26 mouse cellular contexts compared by ENCODE assay signal in the genomic region with DNA sequence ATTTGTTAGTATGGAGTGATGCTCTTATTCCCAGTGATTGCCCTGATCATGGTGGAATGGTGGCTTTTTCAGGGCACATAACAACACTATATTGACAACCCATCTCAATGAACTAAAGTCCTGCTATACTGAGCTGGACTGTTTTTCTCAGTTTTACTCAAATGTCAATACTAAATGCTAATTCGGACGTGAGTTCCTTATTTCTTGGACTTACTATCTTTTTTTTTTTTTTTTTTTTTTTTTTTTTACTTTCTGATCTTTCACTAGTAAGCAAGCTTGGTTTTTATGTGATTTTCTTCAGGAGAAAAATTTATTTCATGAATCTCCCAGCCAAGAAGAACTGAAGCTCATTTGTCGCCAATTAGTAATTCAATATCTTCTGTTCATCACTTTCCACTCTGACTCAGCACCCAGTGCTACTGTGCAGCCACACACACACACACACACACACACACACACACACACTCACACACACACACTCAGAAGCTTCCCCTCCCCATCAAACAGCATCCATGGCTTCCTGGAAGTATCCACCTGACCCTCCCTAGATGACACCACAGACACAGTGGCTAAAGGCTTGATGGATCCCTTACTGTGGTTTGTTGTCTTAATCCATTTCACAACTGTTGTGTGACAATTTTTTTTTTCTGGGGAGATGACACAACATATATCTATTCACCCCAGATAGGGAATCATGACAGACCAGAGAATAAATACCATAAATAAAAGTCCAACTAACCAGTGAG.
A peak's percentile ranks its signal among the peaks of the same experiment; 100 is the strongest.
DNase-seq lines count a peak whose midpoint lies in the region; ATAC-seq and TF ChIP-seq lines count a peak whose summit lies in the region.
"Had no signal": no experiment of that assay in that cellular context is flagged by ENCODE, and none has a peak within 500 bp of the region (broad histone marks: within the 10 kb centered on the region; RNA-seq: fewer than 3 reads in every experiment).

No protein-coding gene starts in this region.

- no peaks in the 10 kb centered on the region for H3K79me3 ChIP-seq in C2C12 (ENCODE audit: low read depth)

- DNase-seq in Patski (ENCODE audit: low read depth, low spot score) = no peak
- DNase-seq in gastrocnemius, postnatal 36 days = no peak
- DNase-seq in thymus, adult 18-20 months = no peak
- no peak for DNase-seq in retina, postnatal 1 day
- DNase-seq: adrenal gland, adult 2 months; adrenal gland, postnatal 14 days; B cell, adult 2 months; cerebellum, adult 11 months; cerebellum, adult 2 months; cerebellum, adult 9-11 months; cerebellum, postnatal 25 days; forebrain, postnatal 0 days; gastrocnemius, adult 2 months; gastrocnemius, postnatal 14 days; heart, adult 2 months; heart, postnatal 14 days had no signal

- H3K4me2 ChIP-seq in myocyte (ENCODE audit: low read depth) = no peak overlapping the region
- H3K4me2 ChIP-seq: embryonic facial prominence, embryonic 12.5 days; embryonic facial prominence, embryonic 15.5 days; heart, embryonic 13.5 days; hindbrain, embryonic 12.5 days; hindbrain, embryonic 15.5 days had no signal

- TF ChIP-seq POLR2A in myocyte (IDR thresholded peaks at IDR 0.05; ENCODE audit: insufficient read length, low read depth) = no peak

- peak; percentile 56 for ATAC-seq in Patski
- ATAC-seq: CD4-positive, CD25-positive, alpha-beta regulatory T cell, adult 4 months; forebrain, embryonic 14.5 days; forebrain, postnatal 0 days had no signal

- CTCF ChIA-PET in Patski (lab: Charles Lee) = interaction anchor here (0.6 to 1.7 kb wide), 5 partner anchors 9 to 517 kb away, joined by 3 to 5 read pairs (median 4); no protein-coding TSS in a partner anchor

- no peak overlapping the region for H3K4me3 ChIP-seq in C2C12 (ENCODE audit: insufficient read depth, poor library complexity, severe bottlenecking)
- no peak overlapping the region for H3K4me3 ChIP-seq in myocyte
- H3K4me3 ChIP-seq: embryonic facial prominence, embryonic 12.5 days; embryonic facial prominence, embryonic 15.5 days; gastrocnemius, adult 2 months; heart, adult 2 months; heart, embryonic 10.5 days; heart, embryonic 13.5 days; hindbrain, embryonic 12.5 days; hindbrain, embryonic 15.5 days had no signal

- H3K79me2 ChIP-seq in C2C12 (ENCODE audit: control insufficient read depth, insufficient read depth) (no peaks in the 10 kb centered on the region), myocyte (ENCODE audit: control insufficient read depth, insufficient read depth) (no peaks in the 10 kb centered on the region)

- H3ac ChIP-seq in C2C12 (ENCODE audit: control insufficient read depth, insufficient read length, low read depth) (no peak overlapping the region), myocyte (ENCODE audit: control insufficient read depth, insufficient read length) (no peak overlapping the region)

- TF ChIP-seq CTCF in C2C12 (IDR thresholded peaks at IDR 0.05; ENCODE audit: control insufficient read depth, insufficient read depth, insufficient read length) = no peak
- no peak for TF ChIP-seq CTCF in Patski (IDR thresholded peaks at IDR 0.05)

- POLR2A ChIA-PET in Patski (lab: Charles Lee) = interaction anchor here (0.6 kb wide), 1 partner anchor 9 kb away, joined by 4 read pairs; no protein-coding TSS in a partner anchor

- H3K27me3 ChIP-seq in C2C12 (ENCODE audit: control insufficient read depth, insufficient read depth, insufficient read length) (no peaks in the 10 kb centered on the region), Patski (no peaks in the 10 kb centered on the region), myocyte (ENCODE audit: control insufficient read depth, insufficient read depth, insufficient read length) (no peaks in the 10 kb centered on the region)
- H3K27me3 ChIP-seq: embryonic facial prominence, embryonic 12.5 days; embryonic facial prominence, embryonic 15.5 days; heart, embryonic 13.5 days; hindbrain, embryonic 12.5 days; hindbrain, embryonic 15.5 days had no signal

- intact Hi-C loops in gastrocnemius, postnatal 36 days (cut with DNase I) = no loop called here

- in situ Hi-C loops in Patski (cut with MboI; ENCODE audit: low pct_unique_long_range_greater_than_20kb) = no loop called here

- H3K36me3 ChIP-seq in C2C12 (ENCODE audit: control insufficient read depth, insufficient read depth) (no peaks in the 10 kb centered on the region), myocyte (ENCODE audit: control insufficient read depth, insufficient read depth) (no peaks in the 10 kb centered on the region)
- H3K36me3 ChIP-seq: embryonic facial prominence, embryonic 12.5 days; embryonic facial prominence, embryonic 15.5 days; heart, embryonic 10.5 days; heart, embryonic 13.5 days; hindbrain, embryonic 12.5 days; hindbrain, embryonic 15.5 days had no signal

TF ChIP-seq in C2C12, 6 proteins besides CTCF, POLR2A, EP300 and RAD21:
- TF ChIP-seq FOSL1 (IDR thresholded peaks at IDR 0.05; ENCODE audit: insufficient read depth, low read length, poor library complexity, severe bottlenecking) (no peak), MYOG (IDR thresholded peaks at IDR 0.05; ENCODE audit: control insufficient read depth, extremely low read depth, insufficient read length) (no peak), MYOD1 (IDR thresholded peaks at IDR 0.05; ENCODE audit: control insufficient read depth, insufficient read length, low read depth) (peak; percentile 1), MAX (IDR thresholded peaks at IDR 0.05) (no peak), CEBPB (IDR thresholded peaks at IDR 0.05; ENCODE audit: low read depth) (no peak), USF1 (IDR thresholded peaks at IDR 0.05; ENCODE audit: low read depth) (no peak)

TF ChIP-seq in myocyte, 11 proteins besides CTCF, POLR2A, EP300 and RAD21:
- TF ChIP-seq MYOD1 (IDR thresholded peaks at IDR 0.05; ENCODE audit: control insufficient read depth in 1 of 3, insufficient read length in 2 of 3, low read depth in 2 of 3) = peak in 2 of 3 experiments; percentile 15 to 61
- TF ChIP-seq SRF (IDR thresholded peaks at IDR 0.05; ENCODE audit: control insufficient read depth, insufficient read length, low read depth) = no peak
- TF ChIP-seq E2F4 (IDR thresholded peaks at IDR 0.05; ENCODE audit: insufficient read depth) = no peak
- TF ChIP-seq MYOG (IDR thresholded peaks at IDR 0.05; ENCODE audit: control insufficient read depth in 1 of 3, insufficient read depth in 1 of 3, insufficient read length in 2 of 3, low read depth in 2 of 3) = peak in 2 of 3 experiments; percentile 66 to 73
TF ChIP-seq in myocyte: peak in this region for 2.
